Mouse (Mus musculus) forelimb bud, embryonic 11.5 days (tissue): ENCODE measurements at regions not wholly inside any gene's neighbourhood (a gene's known extent, or its start where the extent isn't known, plus 50 kb on each side); places are given as distances from the start of the nearest gene placed in this dataset.
"Not testable (repeated sequence)": the region's sequence is repeated elsewhere in the genome, so short reads cannot be mapped to it uniquely, and the experiment has no call there.

Experiments
- DNase-seq: peaks from one replicate; pipeline ENCODE4 v3.0.0-alpha.2; 2012; ENCODE audit warnings: low read depth, low spot score

- no peak for DNase-seq
Measured at GRCm38 (mm10) chr14:15061966-15062860, 259.0 kb downstream of the Nek10 start.

GRCm38 (mm10) chr14:15062861-15063418 lies 259.7 kb downstream of the Nek10 start:
- DNase-seq = peak; percentile 19

- no peak for DNase-seq
Measured at GRCm38 (mm10) chr14:15064991-15065525, 261.8 kb downstream of the Nek10 start.

GRCm38 (mm10) chr14:15075877-15076276 lies 272.7 kb downstream of the Nek10 start:
- DNase-seq = no peak

GRCm38 (mm10) chr14:15082889-15083288 lies 279.7 kb downstream of the Nek10 start:
- no peak for DNase-seq

- DNase-seq = no peak
Measured at GRCm38 (mm10) chr14:15083812-15084211, 280.6 kb downstream of the Nek10 start.

GRCm38 (mm10) chr14:15087061-15087460 lies 283.8 kb downstream of the Nek10 start:
- peak; percentile 27 for DNase-seq

- DNase-seq = no peak
Measured at GRCm38 (mm10) chr14:15096865-15097264, 293.6 kb downstream of the Nek10 start.

GRCm38 (mm10) chr14:15099909-15100308 lies 296.7 kb downstream of the Nek10 start:
- no peak for DNase-seq

- no peak for DNase-seq
Measured at GRCm38 (mm10) chr14:15107795-15108321, 304.6 kb downstream of the Nek10 start.

- no peak for DNase-seq
Measured at GRCm38 (mm10) chr14:15119745-15120144, 316.5 kb downstream of the Nek10 start.

- DNase-seq = no peak
Measured at GRCm38 (mm10) chr14:15128157-15128556, 310.6 kb downstream of the Lrrc3b start.

- DNase-seq = not testable (repeated sequence)
Measured at GRCm38 (mm10) chr14:15140871-15141270, 297.9 kb downstream of the Lrrc3b start.

GRCm38 (mm10) chr14:15142839-15143238 lies 295.9 kb downstream of the Lrrc3b start:
- no peak for DNase-seq

GRCm38 (mm10) chr14:15148516-15148915 lies 290.3 kb downstream of the Lrrc3b start:
- no peak for DNase-seq
